Mouse (Mus musculus) layer of hippocampus, adult 2 months (tissue): ENCODE data around the gene March5. TPM values are rescaled to one million over a fixed set of nuclear protein-coding genes. Genes with fewer than 3 reads are reported as not detected.
"Not testable (repeated sequence)": the region's sequence is repeated elsewhere in the genome, so short reads cannot be mapped to it uniquely, and the experiment has no call there.

Source experiments
- DNase-seq, 2 experiments: peaks; one replicate each; pipeline ENCODE4 v3.0.0; 2022; ENCODE audit warnings: low spot score in 2 of 2
- H3K27ac ChIP-seq: fragments of 200-600 bp; 2 replicates; pipeline ENCODE4 v1.8.1; 2022
- H3K4me3 ChIP-seq: fragments of 200-600 bp; 2 replicates; pipeline ENCODE4 v1.8.1; 2022; ENCODE audit warnings: mild to moderate bottlenecking
- CTCF ChIP-seq: fragments of 200-600 bp; conservative IDR thresholded peaks from 2 replicates; pipeline ENCODE4 v1.8.1; 2022; ENCODE audit warnings: antibody characterized with exemption, mild to moderate bottlenecking, moderate library complexity
- total RNA-seq, 2 experiments: library from RNA; stranded (reverse); gene quantifications; 2 replicates each; pipeline ENCODE4 v1.2.3; 2021

The March5 gene
- total RNA-seq, 2 experiments from 2014 or later = 80.4 to 90.4 TPM

DNA sequence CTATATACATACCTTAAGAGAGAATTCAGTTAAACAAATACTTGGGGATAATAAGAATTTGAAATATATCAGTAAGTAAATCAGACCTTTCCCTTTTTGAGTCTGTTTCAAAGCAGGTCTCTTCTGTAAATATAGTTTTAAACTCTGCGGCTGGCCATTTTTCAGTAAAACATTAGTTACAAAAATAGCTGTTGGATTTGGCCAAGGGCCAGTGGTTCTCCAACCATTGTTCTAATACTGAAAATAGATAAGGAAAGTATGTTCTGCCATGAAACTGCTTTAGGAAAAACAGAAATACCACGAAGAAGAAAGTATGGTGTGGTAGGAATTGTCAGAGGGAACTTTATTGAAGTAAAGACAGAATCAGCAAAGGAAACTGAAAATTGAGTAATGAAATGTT lies 7.4 kb downstream of the March5 start:
- Histone ChIP-seq H3K27ac (peak overlapping the region; percentile 20; the same call in 1 of the 2 replicates), H3K4me3 (no peak overlapping the region)
- TF ChIP-seq CTCF = no peak
- DNase-seq = no peak

DNA sequence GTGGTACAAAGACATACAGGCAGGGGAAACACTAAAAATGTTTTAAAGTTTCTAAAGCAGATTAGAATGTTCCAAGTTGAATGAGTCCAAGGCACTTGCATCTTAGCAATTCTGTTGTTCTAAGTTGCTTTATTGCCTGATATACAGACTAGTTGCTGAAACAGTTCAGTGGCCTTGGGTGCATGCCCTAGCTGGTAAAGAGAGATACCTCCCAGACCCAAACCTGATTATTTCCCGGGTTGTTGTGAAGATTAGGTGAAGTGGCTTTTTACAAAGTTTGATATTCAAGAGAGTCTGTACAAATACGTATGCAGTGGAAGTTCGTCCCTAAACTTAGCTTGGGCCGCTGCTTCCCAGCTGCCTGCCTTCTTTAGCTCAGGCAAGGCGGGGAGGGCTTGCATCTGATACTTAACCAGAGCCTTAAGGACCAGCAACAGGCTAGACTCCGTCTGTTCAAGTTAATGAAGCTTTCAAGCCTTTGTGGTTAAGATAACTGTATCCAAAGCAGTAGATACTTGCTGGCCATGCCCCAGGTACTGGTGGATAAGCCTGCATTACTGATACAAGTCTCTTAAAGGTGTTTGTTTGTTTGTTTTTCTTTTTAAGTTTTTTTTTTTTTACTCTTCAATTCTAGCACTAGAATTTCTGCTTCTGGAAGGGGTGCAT lies 18.0 kb downstream of the March5 start:
- Histone ChIP-seq H3K27ac (no peak overlapping the region), H3K4me3 (no peak overlapping the region)
- TF ChIP-seq CTCF = no peak
- no peak for DNase-seq

DNA sequence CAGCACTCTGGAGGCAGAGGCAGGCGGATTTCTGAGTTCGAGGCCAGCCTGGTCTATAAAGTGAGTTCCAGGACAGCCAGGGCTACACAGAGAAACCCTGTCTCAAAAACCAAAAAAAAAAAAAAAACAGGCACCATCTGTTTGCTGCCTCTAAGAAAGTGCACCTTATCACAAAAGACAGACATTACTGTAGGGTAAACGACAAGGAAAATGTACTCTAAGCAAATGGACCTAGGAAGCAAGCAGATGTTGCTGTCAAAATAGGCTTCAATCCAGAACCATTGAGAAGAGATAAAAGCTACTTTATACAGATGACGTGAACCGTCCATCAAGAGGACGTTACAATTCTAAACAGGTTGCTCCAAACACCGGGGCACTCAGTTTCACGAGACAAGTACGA lies 25.3 kb downstream of the March5 start:
- not testable (repeated sequence) for DNase-seq, H3K4me3 ChIP-seq, H3K27ac ChIP-seq

DNA sequence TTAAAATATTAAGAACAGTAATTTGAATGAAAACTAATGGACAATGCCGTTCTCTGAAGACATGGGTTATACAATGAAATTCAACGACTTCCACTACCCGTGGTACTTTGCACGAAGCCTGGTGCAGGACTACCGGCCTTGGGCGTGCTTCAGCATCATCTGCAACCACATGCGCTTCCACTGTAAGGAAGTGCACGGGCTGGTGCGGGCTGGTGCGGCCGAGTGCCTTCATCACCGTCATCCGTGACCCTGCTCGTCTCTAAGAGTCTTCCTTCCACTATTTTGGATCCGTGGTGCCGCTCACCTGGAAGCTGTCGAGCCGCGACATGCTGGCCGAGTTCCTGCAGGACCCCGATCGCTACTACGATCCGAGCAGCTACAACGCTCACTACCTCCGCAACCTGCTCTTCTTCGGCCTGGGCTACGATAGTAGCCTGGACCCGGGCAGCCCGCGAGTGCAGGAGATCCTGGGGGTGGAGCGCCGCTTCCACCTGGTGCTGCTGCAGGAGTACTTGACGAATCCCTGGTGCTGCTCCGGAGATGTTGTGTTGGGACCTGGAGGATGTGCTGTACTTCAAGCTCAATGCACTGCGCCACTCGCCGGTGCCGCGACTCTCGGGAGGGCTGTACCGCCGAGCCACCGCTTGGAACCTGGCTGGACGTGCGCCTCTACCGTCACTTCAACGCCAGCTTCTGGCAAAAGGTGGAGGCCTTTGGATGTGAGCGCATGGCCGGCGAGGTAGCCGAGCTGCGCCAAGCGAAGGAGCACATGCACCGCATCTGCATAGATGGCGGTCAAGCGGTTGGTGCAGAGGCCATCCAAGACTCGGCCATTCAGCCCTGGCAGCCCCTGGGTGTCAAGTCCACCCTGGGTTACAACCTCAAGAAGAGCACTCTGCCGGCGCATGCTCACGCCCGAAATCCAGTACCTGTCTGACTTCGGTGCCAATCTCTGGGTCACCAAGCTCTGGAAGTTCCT lies 26.5 kb downstream of the March5 start:
- Histone ChIP-seq H3K27ac (no peak overlapping the region), H3K4me3 (peak overlapping the region; percentile 53)
- TF ChIP-seq CTCF = no peak
- DNase-seq = no peak

DNA sequence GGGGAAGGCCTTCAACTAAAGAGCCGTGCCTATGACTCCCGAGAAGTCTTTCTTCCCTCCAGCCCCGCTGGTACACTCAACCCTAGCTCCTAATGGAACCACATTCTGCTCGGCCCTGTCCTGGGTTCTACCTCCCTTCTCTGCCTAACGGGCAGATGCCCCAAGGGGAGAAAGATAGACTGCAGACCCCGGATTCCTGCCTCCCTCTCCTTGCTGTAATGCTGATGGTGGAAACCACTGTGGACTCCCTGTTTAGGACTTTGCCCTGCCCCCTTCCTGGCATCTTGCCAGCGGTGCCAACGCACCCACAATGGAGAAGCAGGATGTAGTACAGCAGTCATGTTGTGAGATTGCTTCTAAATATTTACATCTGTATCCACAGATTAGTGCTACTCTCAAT lies 28.5 kb downstream of the March5 start:
- no peak for DNase-seq
- no peak overlapping the region for H3K27ac ChIP-seq
- H3K4me3 ChIP-seq = no peak overlapping the region
- TF ChIP-seq CTCF = no peak

DNA sequence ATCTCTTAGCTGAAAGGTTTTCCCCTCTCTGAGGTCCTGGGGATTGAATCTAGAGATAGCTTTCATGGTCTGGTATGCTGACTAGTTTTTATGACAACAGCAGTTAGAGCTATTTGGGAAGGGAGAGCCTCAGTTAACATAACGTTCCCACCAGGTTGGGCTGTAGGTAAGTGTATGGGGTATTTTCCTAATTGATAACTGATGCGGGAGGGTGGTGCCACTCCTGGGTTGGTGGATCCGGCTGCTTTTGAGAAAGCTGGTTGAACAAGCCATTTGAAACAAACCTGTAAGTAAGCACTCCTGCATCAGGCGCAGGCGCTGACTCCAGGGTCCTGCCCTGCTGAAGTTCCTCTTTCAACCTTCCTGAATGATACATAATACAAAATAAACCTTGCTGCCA lies 30.0 kb downstream of the March5 start:
- no peak for DNase-seq
- TF ChIP-seq CTCF = no peak
- H3K4me3 ChIP-seq = no peak overlapping the region
- H3K27ac ChIP-seq = no peak overlapping the region

DNA sequence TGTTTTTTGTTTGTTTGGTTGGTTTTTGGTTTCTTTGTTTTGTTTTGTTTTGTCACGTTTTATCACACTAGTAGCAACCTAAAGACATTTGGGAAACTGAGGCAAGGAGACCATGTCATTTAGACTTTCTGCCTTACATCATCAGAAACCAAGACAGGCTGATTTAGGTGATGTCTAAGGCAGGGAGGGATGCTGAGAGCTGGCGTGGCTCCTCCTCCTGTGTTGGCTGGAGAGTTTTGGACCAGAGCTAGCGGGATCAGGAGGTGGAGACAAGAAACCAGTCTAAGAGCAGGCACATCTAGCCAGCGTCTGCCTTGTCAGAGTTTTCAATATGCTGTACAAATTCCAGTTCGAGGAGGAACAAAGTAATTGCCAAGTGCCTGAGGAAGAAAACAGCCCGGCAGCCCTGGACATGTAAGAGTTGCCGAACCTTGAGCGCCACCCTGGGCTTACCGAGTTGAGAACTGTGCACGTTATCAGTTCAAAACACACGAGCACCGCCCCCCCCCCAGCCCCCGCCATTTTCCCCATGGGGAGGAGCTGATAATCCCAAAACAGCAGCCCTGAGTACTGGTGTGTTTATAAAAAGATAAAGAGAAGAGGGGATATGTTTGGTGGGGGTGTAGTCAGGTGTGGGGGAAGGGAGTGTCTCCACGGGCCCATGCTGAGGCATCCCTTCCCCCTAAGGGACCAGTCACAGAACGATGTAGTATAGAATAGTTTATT lies 30.5 kb downstream of the March5 start:
- TF ChIP-seq CTCF = no peak
- peak overlapping the region; percentile 8; the same call in 1 of the 2 replicates for H3K4me3 ChIP-seq

DNA sequence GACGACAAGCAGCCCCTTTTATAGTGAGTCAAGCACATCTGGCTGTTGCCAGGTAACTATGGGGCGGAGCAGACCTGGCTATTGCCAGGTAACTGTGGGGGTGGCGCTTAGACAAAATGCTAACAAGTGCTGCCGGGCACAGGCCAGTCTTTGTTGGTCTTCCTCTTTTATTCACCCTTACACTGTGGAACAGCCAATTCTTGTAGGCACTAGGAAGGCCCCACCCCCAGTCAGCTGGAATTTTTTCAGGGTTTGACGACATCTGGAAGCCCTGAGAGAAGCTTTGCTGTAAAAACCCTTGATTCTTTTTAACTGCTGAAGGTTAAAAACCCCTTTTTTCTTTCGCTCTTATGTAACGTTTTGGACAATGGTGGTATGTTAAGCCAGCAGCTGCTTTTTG lies 31.3 kb downstream of the March5 start:
- Histone ChIP-seq H3K27ac (no peak overlapping the region), H3K4me3 (no peak overlapping the region)
- no peak for TF ChIP-seq CTCF
- no peak for DNase-seq

More for the DNA sequence above, 30.5 kb downstream of the March5 start:
- DNase-seq = no peak
- no peak overlapping the region for H3K27ac ChIP-seq

DNA sequence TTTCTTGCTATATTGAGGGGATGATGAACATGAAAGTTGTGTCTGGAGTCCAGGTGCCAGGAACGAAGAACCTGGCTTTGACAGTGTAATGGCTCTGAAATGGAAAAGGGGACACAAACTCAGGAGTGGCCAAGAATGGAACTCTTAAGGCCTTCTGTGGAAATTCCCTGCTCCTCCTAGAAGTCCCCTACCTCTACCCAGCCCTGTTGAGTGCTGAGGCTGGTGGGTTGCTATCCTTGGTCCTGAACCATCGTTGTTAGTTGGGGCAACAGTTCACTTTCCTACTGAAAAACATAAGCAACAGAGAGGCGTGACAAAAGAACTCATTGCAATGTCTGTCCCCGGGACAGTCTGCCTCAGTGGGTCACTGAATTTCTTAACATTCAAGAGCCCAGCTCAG lies 31.8 kb downstream of the March5 start:
- Histone ChIP-seq H3K27ac (no peak overlapping the region), H3K4me3 (no peak overlapping the region)
- TF ChIP-seq CTCF = no peak
- DNase-seq = no peak

DNA sequence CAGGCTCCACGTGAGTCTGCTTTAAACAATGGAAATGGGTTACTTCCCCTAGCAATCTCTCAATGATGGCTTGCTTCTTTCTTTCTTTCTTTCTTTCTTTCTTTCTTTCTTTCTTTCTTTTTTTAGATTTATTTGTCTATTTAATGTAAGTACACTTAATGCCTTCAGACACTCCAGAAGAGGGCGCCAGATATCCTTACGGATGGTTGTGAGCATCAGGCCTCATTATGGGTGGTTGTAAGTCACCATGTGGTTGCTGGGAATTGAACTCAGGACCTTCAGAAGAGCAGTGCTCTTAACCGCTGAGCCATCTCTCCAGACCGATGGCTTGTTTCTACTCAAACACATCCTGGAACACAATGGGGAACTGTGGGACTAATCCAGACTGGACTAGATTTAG lies 33.9 kb downstream of the March5 start:
- no peak overlapping the region for H3K4me3 ChIP-seq
- TF ChIP-seq CTCF = peak; percentile 30
- no peak overlapping the region for H3K27ac ChIP-seq
- no peak for DNase-seq

DNA sequence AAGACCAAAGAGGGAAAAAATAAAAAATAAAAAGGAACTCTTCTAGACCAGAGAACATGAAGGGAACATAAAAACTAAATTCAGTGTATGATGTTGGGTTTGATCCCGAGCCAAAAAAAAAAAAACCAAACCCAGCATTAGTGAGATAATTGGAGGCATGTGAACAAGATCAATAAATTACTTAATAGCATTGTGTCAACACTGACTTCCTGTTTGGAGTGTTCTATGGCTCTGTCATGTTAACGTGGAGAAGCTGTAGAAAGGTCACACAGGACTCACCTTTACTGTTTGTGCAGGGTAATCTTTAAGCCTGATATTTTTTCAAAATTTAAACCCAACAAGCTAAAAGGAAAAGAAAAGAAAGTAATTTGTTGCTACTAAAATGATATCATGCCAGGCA lies 35.4 kb downstream of the March5 start:
- no peak overlapping the region for H3K27ac ChIP-seq
- no peak for TF ChIP-seq CTCF
- no peak overlapping the region for H3K4me3 ChIP-seq
- DNase-seq = no peak

DNA sequence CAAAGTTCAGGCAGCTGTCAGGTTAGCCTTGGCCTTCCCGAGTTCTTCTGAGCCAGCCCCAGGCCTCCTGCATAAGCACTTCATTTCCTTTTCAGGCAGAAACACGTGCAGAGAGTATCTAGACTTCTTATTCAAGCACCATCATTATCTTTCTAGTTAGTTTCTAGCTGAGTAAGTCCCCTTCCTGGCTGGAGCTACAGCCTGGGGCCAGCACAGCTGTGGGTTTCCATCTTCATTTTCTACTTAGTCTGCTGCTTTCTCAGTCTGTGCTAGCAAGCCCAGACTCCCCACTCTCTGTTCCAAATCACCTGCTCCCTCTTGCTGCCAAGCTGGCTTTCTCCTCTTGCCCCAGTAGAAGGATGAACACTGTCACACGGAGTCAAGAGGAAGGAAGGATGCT lies 39.5 kb downstream of the March5 start:
- DNase-seq = no peak
- TF ChIP-seq CTCF = no peak
- no peak overlapping the region for H3K27ac ChIP-seq
- no peak overlapping the region for H3K4me3 ChIP-seq

DNA sequence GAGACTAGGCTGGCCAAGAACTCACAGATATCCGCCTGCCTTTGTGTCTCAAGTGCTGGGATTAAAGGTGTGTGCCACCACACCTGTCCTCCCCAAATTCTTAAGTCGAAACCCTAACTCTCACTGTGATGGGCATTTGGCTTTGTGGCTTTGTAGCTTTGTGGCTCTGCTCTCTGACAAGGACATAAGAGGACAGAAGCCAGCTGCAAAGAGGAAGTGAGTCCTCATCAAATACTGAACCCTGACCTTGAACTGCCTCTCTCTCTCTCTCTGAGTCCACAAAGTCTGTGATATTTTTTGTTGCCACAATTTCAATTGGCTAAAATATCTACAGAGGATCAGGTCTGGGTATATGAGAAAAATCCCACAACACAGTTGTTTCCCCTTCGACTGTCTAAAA lies 40.9 kb downstream of the March5 start:
- DNase-seq = no peak
- no peak for TF ChIP-seq CTCF

More for the DNA sequence above, 40.9 kb downstream of the March5 start:
- H3K27ac ChIP-seq = no peak overlapping the region
- H3K4me3 ChIP-seq = no peak overlapping the region
